Mouse (Mus musculus) adrenal gland, adult (tissue): ENCODE results near the gene Rnf144b.

Experiments used
- DNase-seq, 2 experiments: peaks; one replicate each; pipeline ENCODE4 v3.0.0; 2022 to 2023; ENCODE audit warnings: low spot score in 1 of 2; ENCODE audit not compliant: inconsistent age in 2 of 2

Gene Rnf144b

GRCm38 (mm10) chr13:47122537-47123430 lies at the start of gene Rnf144b:
Gene Rnf144b, plus strand, starts transcription at chr13:47122656.
- DNase-seq = peak; percentile 10 to 60

- DNase-seq = no peak
Measured at GRCm38 (mm10) chr13:47076156-47076555, 46.3 kb upstream of the Rnf144b start.

- DNase-seq = no peak
Measured at GRCm38 (mm10) chr13:47077367-47077766, 45.1 kb upstream of the Rnf144b start.

GRCm38 (mm10) chr13:47078799-47079198 lies 43.7 kb upstream of the Rnf144b start:
- no peak for DNase-seq

- peak in 1 of 2 experiments; percentile 27 for DNase-seq
Measured at GRCm38 (mm10) chr13:47080905-47081505, 41.5 kb upstream of the Rnf144b start.

- DNase-seq = no peak
Measured at GRCm38 (mm10) chr13:47088433-47088832, 34.0 kb upstream of the Rnf144b start.

GRCm38 (mm10) chr13:47089271-47089670 lies 33.2 kb upstream of the Rnf144b start:
- peak in 1 of 2 experiments; percentile 60 for DNase-seq

- peak; percentile 15 to 38 for DNase-seq
Measured at GRCm38 (mm10) chr13:47093791-47094190, 28.7 kb upstream of the Rnf144b start.

GRCm38 (mm10) chr13:47096591-47096990 lies 25.9 kb upstream of the Rnf144b start:
- DNase-seq = no peak

- DNase-seq = no peak
Measured at GRCm38 (mm10) chr13:47099265-47099664, 23.2 kb upstream of the Rnf144b start.

- no peak for DNase-seq
Measured at GRCm38 (mm10) chr13:47100587-47100986, 21.9 kb upstream of the Rnf144b start.

- DNase-seq = no peak
Measured at GRCm38 (mm10) chr13:47104146-47104545, 18.3 kb upstream of the Rnf144b start.

- DNase-seq = peak; percentile 19 to 83
Measured at GRCm38 (mm10) chr13:47104856-47105541, 17.5 kb upstream of the Rnf144b start.

- DNase-seq = peak; percentile 88 to 97
Measured at GRCm38 (mm10) chr13:47105711-47106579, 16.5 kb upstream of the Rnf144b start, which contains the start of gene Dek. Gene Dek, minus strand, starts transcription at chr13:47106201.

GRCm38 (mm10) chr13:47106580-47106888 lies 15.9 kb upstream of the Rnf144b start:
- DNase-seq = no peak

- DNase-seq = no peak
Measured at GRCm38 (mm10) chr13:47109239-47109638, 13.2 kb upstream of the Rnf144b start.

GRCm38 (mm10) chr13:47111185-47111584 lies 11.3 kb upstream of the Rnf144b start:
- no peak for DNase-seq

GRCm38 (mm10) chr13:47112056-47112455 lies 10.4 kb upstream of the Rnf144b start:
- no peak for DNase-seq

- DNase-seq = no peak
Measured at GRCm38 (mm10) chr13:47112924-47113323, 9.5 kb upstream of the Rnf144b start.

GRCm38 (mm10) chr13:47116000-47116399 lies 6.5 kb upstream of the Rnf144b start:
- no peak for DNase-seq
